Comparison of ENCODE assay signal across 8 mouse cellular contexts in the genomic region with DNA sequence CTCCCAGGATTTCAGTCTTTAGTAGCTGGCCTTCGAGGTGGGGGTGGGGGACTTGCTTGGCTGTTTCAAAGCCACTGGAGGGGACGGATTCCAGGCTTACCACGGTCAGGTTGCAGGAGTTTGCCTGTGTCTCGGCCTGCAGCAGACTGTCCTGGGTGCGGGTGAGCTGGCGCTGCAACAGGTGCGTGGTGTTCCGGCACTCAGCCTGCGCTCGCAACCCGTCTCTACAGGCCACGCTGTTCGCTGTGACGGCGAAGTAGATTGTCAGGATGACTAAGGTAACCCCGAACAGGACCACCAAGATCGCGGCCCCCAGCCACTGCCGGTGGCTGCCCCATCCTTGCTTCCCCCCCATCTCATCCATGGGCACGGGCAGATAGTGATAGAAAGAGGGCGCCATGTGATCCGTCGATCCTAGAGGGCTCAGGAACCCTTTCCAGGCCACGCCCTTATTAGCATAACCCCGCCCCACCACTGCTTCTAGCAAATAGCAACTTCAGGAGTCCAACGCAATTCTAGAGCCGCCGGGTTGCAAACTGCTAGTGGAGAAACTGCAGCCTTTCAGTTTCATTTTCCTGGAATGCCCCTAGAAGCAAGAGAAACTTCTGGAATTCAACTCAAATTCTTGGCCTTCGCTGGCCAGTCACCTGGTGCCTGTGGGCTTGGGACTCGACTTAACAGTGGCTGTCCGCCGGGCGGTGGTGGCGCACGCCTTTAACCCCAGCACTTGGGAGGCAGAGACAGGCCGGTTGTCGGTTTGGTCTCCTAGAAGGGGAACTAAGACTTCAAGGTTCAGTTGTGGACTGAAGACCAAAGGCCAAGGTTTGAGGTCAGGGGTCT. TPM values are rescaled to one million over a fixed set of nuclear protein-coding genes. Genes with fewer than 3 reads are reported as not detected.
DNase-seq lines count a peak whose midpoint lies in the region; ATAC-seq lines count a peak whose summit lies in the region.

Bst2 (minus strand) TSS at position 429 of the 840 bp plus-strand sequence.

- H3K27me3 ChIP-seq in forebrain, embryonic 11.5 days (ENCODE audit: control insufficient read depth, insufficient read depth, low read length): peaks cover 3% of the 10 kb centered on the region; the same call in 1 of the 2 replicates

- DNase-seq in CD8-positive naive resting alpha-beta T cell, adult 2 months (ENCODE audit: low read depth in 2 of 2, low spot score in 2 of 2): peak; percentile 65 to 76
- DNase-seq in adrenal gland, postnatal 14 days: peak; percentile 94
- peak; percentile 82 for DNase-seq in forebrain, embryonic 11.5 days (ENCODE audit: low spot score)
- DNase-seq in heart, postnatal 10 days: peak; percentile 90
- DNase-seq in kidney, postnatal 4 days: peak; percentile 89 to 93
- DNase-seq in lung, postnatal 4 days: peak; percentile 91 to 92
- DNase-seq in retina, embryonic 14.5 days (ENCODE audit: low spot score): peak; percentile 82
- DNase-seq in urinary bladder, adult 2 months (ENCODE audit: low spot score): peak; percentile 57

- intact Hi-C loops in heart, postnatal 10 days (cut with DNase I): no loop called here

- H3K4me2 ChIP-seq in forebrain, embryonic 11.5 days (ENCODE audit: low read depth, low read length, severe bottlenecking): peak within 1 kb of the TSS; percentile 44

- 0 out of 2 replicates have a peak, but pooled peaks have one; percentile 39 for ATAC-seq in forebrain, embryonic 11.5 days (replicated peaks; ENCODE audit: low FRiP score)

- H3K4me3 ChIP-seq in forebrain, embryonic 11.5 days (ENCODE audit: low read depth, low read length): peak within 1 kb of the TSS; percentile 24

- H3K4me1 ChIP-seq in forebrain, embryonic 11.5 days (replicated peaks; ENCODE audit: control insufficient read depth, insufficient read depth, low read length): no peaks in the 10 kb centered on the region

- 3% methylated on average over 37 of the region's 37 CpGs for WGBS in forebrain, embryonic 11.5 days

- no peak within 1 kb of the TSS for H3K27ac ChIP-seq in forebrain, embryonic 11.5 days (ENCODE audit: low read depth, low read length)

- no peak within 1 kb of the TSS for H3K9ac ChIP-seq in forebrain, embryonic 11.5 days (ENCODE audit: low read length)

- H3K9me3 ChIP-seq in forebrain, embryonic 11.5 days (ENCODE audit: control insufficient read depth, low read length): no peaks in the 10 kb centered on the region

- no peaks in the 10 kb centered on the region for H3K36me3 ChIP-seq in forebrain, embryonic 11.5 days (ENCODE audit: control insufficient read depth, insufficient read depth, low read length)

RNA-seq across cellular contexts. Expression of gene Bst2, which starts in this region (rescaled TPM):
- 45.6 and 47.9 TPM in 2 replicates for total RNA-seq in adrenal gland, postnatal 14 days (2021)
- polyA plus RNA-seq in forebrain, embryonic 11.5 days (2014; fragmentation: Nextera tagmentation; extraction: Ambion mirVana): 3.1 and 4.9 TPM in 2 replicates
- 10 to 100 TPM; 13.0 to 13.5 TPM for total RNA-seq in heart, postnatal 10 days (2021)
- polyA plus RNA-seq in urinary bladder, adult 2 months (2012; rRNA removed): 110 and 117 TPM in 2 replicates

Comparison
In these comparisons a context has a peak if more than half of its experiments do, and no peak if none do; other contexts are left out.
1. RNA of gene Bst2 (polyA plus RNA-seq): 110 to 117 TPM in urinary bladder, adult 2 months; 3.1 to 4.9 TPM in forebrain, embryonic 11.5 days; every median in the first group is over 10 times any median in the second.
2. Peak in every context shown above with its lines, with median percentiles within 50 percentile points of each other: DNase-seq.